Mouse (Mus musculus) kidney, postnatal 25 days (tissue): ENCODE measurements around the gene Rem1.

ENCODE experiments used
- DNase-seq, 2 experiments: peaks; one replicate each; pipeline ENCODE4 v3.0.0; 2021; ENCODE audit warnings: mixed read lengths in 2 of 2

Rem1 gene

DNA sequence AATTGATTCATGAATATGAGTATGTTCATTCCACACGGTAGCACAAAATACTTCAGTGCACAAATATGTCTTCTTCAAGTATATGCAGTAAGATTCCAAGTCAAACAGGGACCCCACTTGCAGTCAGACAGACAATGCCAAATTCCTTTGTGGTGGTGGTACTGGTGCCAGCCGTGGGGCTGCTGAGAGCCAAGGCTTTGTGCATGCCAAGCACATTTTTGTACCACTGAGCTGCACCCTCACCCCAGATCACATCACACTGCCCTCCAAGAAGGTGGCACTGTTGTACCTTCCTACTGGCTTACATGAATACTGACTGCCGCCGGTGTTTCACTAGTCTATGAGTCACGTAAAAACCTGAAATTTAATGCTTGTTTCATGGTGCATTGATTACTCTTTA, 52.2 kb downstream of the Rem1 start:
- peak in 1 of 2 experiments; percentile 20 for DNase-seq

DNA sequence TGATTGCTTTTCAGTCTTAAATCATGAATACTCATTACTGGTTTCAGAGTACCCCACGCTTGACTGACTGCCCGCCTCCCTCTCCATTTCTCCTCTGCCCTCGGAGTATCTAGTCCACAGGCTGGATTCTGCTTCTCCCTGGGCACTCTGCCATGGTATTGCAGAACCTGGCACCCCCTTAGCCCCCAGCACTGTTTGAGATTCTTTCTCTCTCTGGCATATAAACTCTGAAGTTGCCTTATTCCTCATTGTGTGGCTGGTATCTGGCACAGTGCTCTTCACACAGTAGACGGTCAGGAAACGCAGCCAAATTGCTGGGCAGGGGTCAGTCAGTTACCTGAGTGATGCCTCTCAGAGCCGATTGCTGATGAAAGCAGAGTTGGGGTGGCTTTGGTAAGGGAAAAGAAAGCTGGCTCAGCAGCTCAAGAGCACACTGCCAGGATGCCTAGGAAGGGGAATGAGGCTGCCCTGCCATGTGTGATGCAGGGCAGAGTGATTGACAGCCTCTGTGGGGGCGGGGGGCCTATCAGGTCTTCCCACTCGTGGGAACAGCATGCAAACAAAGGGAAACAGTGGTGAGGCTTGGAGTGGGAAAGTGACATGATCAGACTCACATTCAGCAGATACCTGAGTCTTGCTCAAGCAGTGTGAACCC, 53.1 kb downstream of the Rem1 start:
- peak; percentile 71 to 84 for DNase-seq

DNA sequence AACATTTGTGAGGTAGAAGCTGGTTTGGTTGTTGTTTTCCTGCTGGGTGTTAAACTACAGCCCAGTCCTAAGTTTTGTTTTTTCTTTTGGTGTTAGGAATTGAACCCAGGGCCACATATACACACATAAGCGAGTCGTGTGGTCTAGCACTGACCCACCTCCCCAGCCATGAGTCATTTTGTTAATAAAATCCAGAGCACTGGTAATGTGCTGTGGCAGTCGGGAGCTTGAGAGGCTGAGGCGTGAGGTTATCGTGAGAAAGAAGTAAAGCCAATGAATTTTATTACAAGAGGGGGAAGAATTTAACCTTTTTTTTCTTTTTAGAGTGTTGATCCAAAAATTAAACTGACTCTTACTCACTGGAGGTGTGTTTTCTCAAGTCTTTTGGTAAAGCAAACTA, 56.3 kb downstream of the Rem1 start:
- DNase-seq = no peak
